Mouse (Mus musculus) E14TG2a.4 (cell line): ENCODE measurements at regions not wholly inside any gene's neighbourhood (a gene's known extent, or its start where the extent isn't known, plus 50 kb on each side); places are given as distances from the start of the nearest gene placed in this dataset.

Experiments used
- H3K27me3 ChIP-seq: 2 replicates; pipeline ENCODE4 v1.6.1; 2014; ENCODE audit warnings: low read length, control low read depth; ENCODE audit not compliant: insufficient read depth
- H3K36me3 ChIP-seq: 2 replicates; pipeline ENCODE4 v1.6.1; 2014; ENCODE audit warnings: low read length, control low read depth; ENCODE audit not compliant: insufficient read depth
- H3K4me1 ChIP-seq: replicated peaks from 2 replicates; pipeline ENCODE4 v1.6.1; 2014; ENCODE audit warnings: low read depth, low read length, control low read depth
- H3K4me3 ChIP-seq: replicated peaks from 2 replicates; pipeline ENCODE4 v1.5.1; 2014; ENCODE audit warnings: mild to moderate bottlenecking, low read length
- H3K9me3 ChIP-seq: 2 replicates; pipeline ENCODE4 v1.6.1; 2014; ENCODE audit warnings: low read length, control low read depth
- CTCF ChIP-seq: conservative IDR thresholded peaks from 2 replicates; pipeline ENCODE4 v1.5.1; 2014; ENCODE audit warnings: low read length
- NANOG ChIP-seq: IDR thresholded peaks from 2 replicates; pipeline ENCODE4 v1.6.1; 2014; ENCODE audit warnings: borderline replicate concordance, low read length, mixed read lengths
- POU5F1 ChIP-seq: IDR thresholded peaks from 2 replicates; pipeline ENCODE4 v1.6.1; 2014; ENCODE audit warnings: low read length, borderline replicate concordance

DNA sequence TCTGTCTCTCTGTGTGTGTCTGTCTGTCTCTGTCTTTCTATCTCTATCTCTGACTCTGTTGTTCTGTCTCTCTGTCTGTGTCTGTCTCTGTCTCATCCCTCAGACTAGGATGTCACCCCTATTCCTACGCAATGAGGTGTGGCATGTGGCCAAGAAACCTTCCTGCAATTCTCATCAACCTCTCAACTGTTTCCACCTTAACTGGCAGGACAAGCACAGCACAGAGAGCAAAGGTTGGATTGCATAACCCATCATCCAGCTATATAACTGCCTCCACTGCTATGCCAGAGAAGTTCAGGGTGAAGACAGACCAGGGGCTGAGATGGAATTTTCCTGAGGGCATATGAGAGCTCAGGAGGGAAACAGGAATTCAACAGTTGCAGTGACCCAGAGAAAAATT is 60.3 kb upstream of the Cdyl2 start:
- Histone ChIP-seq H3K36me3 (no peaks in the 10 kb centered on the region), H3K4me1 (peaks cover 16% of the 10 kb centered on the region), H3K4me3 (no peak overlapping the region), H3K9me3 (peaks cover 20% of the 10 kb centered on the region), H3K27me3 (peaks cover 4% of the 10 kb centered on the region; the same call in 1 of the 2 replicates)
- no peak for TF ChIP-seq NANOG
- no peak for TF ChIP-seq POU5F1
- no peak for TF ChIP-seq CTCF

DNA sequence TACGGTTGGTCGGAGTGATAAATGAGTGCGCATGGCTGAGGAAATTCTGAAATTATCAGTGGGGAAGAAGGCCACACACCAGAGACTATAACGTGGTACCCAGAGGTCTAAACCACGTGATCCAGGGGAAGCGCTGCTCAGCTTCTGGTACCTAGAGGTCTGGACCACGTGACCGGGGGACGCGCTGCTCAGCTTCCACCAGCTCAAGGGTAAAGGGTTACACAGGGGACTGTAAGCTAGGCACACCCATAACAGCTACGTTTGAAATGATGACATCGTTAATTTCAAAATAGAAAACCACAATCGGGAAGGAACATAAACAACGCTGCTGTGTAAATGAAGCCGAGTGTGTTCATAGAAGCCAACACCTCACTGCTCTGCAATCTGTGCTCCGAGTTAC is 57.5 kb upstream of the Cdyl2 start:
- Histone ChIP-seq H3K4me3 (no peak overlapping the region), H3K36me3 (no peaks in the 10 kb centered on the region), H3K4me1 (peaks cover 16% of the 10 kb centered on the region), H3K27me3 (peaks cover 4% of the 10 kb centered on the region; the same call in 1 of the 2 replicates), H3K9me3 (peaks cover 3% of the 10 kb centered on the region)
- TF ChIP-seq POU5F1: no peak
